Mouse (Mus musculus) G1E (cell line): ENCODE results near the gene Rtbdn. TPM values are rescaled to one million over a fixed set of nuclear protein-coding genes. Genes with fewer than 3 reads are reported as not detected.

Experiments
- ATAC-seq: 2 replicates; pipeline ENCODE4 v1.8.0; 2016; ENCODE audit warnings: mild to moderate bottlenecking; ENCODE audit not compliant: insufficient number of reproducible peaks, poor library complexity, low FRiP score, severe bottlenecking; ENCODE audit errors: extremely low read depth
- DNase-seq: peaks from one replicate; pipeline ENCODE4 v3.0.0; 2012; ENCODE audit warnings: low spot score
- H3K27me3 ChIP-seq: 2 replicates; pipeline ENCODE4 v1.6.1; 2012; ENCODE audit warnings: mild to moderate bottlenecking, low read length, inconsistent platforms; ENCODE audit not compliant: insufficient read depth
- H3K36me3 ChIP-seq: replicated peaks from 2 replicates; pipeline ENCODE3; 2012; ENCODE audit warnings: mild to moderate bottlenecking, inconsistent platforms
- H3K4me1 ChIP-seq: 2 replicates; pipeline ENCODE4 v1.6.1; 2012; ENCODE audit warnings: low read depth, low read length, inconsistent platforms, mixed read lengths; ENCODE audit not compliant: insufficient read depth
- H3K4me3 ChIP-seq: 2 replicates; pipeline ENCODE4 v1.5.1; 2012; ENCODE audit warnings: low read depth, mild to moderate bottlenecking, inconsistent platforms, low read length, moderate library complexity, mixed read lengths
- H3K9me3 ChIP-seq: replicated peaks from 2 replicates; pipeline ENCODE4 v1.6.1; 2012; ENCODE audit warnings: inconsistent platforms
- CTCF ChIP-seq: IDR thresholded peaks from 2 replicates; pipeline ENCODE4 v1.5.1; 2012; ENCODE audit warnings: low read depth, low read length, inconsistent platforms, mixed read lengths
- GATA1 ChIP-seq: IDR thresholded peaks from 2 replicates; pipeline ENCODE4 v1.6.1; 2012; ENCODE audit warnings: borderline replicate concordance, low read length, inconsistent platforms, mixed read lengths
- GATA2 ChIP-seq: IDR thresholded peaks from 2 replicates; pipeline ENCODE4 v1.6.1; 2012; ENCODE audit warnings: low read depth, low read length, inconsistent platforms, borderline replicate concordance
- POLR2AphosphoS5 ChIP-seq: IDR thresholded peaks from 2 replicates; pipeline ENCODE4 v1.6.1; 2012; ENCODE audit warnings: low read depth, low read length, inconsistent platforms; ENCODE audit not compliant: insufficient replicate concordance
- TAL1 ChIP-seq: conservative IDR thresholded peaks from 2 replicates; pipeline ENCODE4 v1.6.1; 2012; ENCODE audit warnings: low read depth, low read length, inconsistent platforms, mixed read lengths
- polyA plus RNA-seq: library from polyadenylated mRNA; stranded (reverse); fragments of >175 nt; gene quantifications from 2 replicates; pipeline ENCODE4 v1.2.3, GENCODE M21; 2012
- total RNA-seq, 2 experiments: library from RNA; stranded (forward) in 1 of 2; stranded (reverse) in 1 of 2; fragments of 200-1000 nt in 1 of 2; fragments of >200 nt in 1 of 2; fragmentation: Nextera tagmentation in 1 of 2; gene quantifications; 2 replicates each; pipeline ENCODE4 v1.2.3; 2014 to 2017

Rtbdn gene
- total and polyA plus RNA-seq, 3 experiments: 0.11 TPM; not detected in 2

GRCm38 (mm10) chr8:84966603-84967002 lies 19.8 kb downstream of the Rtbdn start:
- no peak for ATAC-seq
- no peak for DNase-seq

DNA sequence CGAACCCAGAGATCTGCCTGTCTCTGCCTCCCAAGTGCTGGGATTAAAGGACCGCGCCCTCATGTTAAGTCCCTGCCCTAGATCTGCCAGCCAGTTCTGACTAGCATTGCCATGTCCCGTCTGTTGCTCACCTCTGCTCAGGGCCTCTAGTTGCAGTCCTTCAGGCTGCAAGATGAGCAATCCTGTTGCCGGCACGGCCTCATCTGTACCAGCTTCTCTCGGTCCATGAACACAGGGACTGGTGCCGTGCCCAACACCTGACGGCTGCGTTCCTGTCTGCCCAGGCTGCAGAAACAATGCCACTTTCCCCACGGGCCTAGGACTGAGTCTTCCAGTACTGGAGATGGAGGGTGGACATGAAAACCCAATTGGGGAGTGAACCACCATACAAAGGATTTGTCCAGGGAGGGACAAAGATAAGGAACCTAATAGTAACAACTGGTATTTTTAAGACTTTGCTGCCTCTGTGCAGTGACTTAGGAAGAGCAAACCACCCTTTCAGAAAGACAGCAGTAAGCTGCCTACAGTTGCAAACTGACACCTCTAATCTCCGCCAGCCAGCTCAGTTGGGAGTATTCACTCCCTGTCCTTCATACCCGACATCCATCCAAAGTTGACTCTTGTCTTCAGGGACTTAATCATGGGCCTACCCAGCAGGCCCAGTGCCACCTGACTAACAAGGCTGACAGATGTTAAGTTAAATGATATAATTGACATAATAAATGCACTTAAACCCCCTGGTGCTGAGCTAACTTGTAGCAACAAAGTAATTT lies 20.9 kb downstream of the Rtbdn start:
- ATAC-seq: no peak
- TF ChIP-seq TAL1: peak; percentile 59
- TF ChIP-seq POLR2AphosphoS5: no peak
- H3K4me1 ChIP-seq: peaks cover 76% of the 10 kb centered on the region
- DNase-seq: no peak
- H3K36me3 ChIP-seq: peaks cover 55% of the 10 kb centered on the region
- peak overlapping the region; percentile 68; the same call in 1 of the 2 replicates for H3K4me3 ChIP-seq
- no peaks in the 10 kb centered on the region for H3K27me3 ChIP-seq
- H3K9me3 ChIP-seq: no peaks in the 10 kb centered on the region

More at GRCm38 (mm10) chr8:84966603-84967002, 19.8 kb downstream of the Rtbdn start:
- H3K9me3 ChIP-seq: no peaks in the 10 kb centered on the region
- H3K36me3 ChIP-seq: peaks cover 55% of the 10 kb centered on the region
- peak overlapping the region; percentile 59; the same call in 1 of the 2 replicates for H3K4me3 ChIP-seq
- TF ChIP-seq GATA1: no peak
- TF ChIP-seq CTCF: no peak
- no peak for TF ChIP-seq GATA2
- TF ChIP-seq TAL1: no peak
- TF ChIP-seq POLR2AphosphoS5: no peak
- H3K4me1 ChIP-seq: peaks cover 73% of the 10 kb centered on the region
- H3K27me3 ChIP-seq: no peaks in the 10 kb centered on the region

- ATAC-seq (no peak), DNase-seq (no peak)
- Histone ChIP-seq H3K27me3 (no peaks in the 10 kb centered on the region), H3K4me1 (peaks cover 81% of the 10 kb centered on the region), H3K4me3 (peak overlapping the region; percentile 78), H3K9me3 (no peaks in the 10 kb centered on the region), H3K36me3 (peaks cover 59% of the 10 kb centered on the region)
- TF ChIP-seq TAL1 (no peak), POLR2AphosphoS5 (no peak), GATA2 (no peak), CTCF (no peak), GATA1 (no peak)
Observed at GRCm38 (mm10) chr8:84968650-84969049, 21.9 kb downstream of the Rtbdn start.

- TF ChIP-seq GATA1: no peak
- TF ChIP-seq CTCF: no peak
- no peak for TF ChIP-seq TAL1
- TF ChIP-seq GATA2: no peak
- no peak for TF ChIP-seq POLR2AphosphoS5
- H3K36me3 ChIP-seq: peaks cover 54% of the 10 kb centered on the region
- no peaks in the 10 kb centered on the region for H3K27me3 ChIP-seq
- DNase-seq (no peak), ATAC-seq (no peak)
- H3K4me1 ChIP-seq: peaks cover 86% of the 10 kb centered on the region
- no peaks in the 10 kb centered on the region for H3K9me3 ChIP-seq
- peak within 1 kb of the TSS; percentile 78 for H3K4me3 ChIP-seq
Observed at GRCm38 (mm10) chr8:84969241-84970134, 22.7 kb downstream of the Rtbdn start, which contains the start of the genes Gm49661, Prdx2 and Rnaseh2a. Gm49661 (minus strand) TSS chr8:84969433. Prdx2 (plus strand) TSS chr8:84969587. Rnaseh2a (minus strand) TSS chr8:84969767.

DNA sequence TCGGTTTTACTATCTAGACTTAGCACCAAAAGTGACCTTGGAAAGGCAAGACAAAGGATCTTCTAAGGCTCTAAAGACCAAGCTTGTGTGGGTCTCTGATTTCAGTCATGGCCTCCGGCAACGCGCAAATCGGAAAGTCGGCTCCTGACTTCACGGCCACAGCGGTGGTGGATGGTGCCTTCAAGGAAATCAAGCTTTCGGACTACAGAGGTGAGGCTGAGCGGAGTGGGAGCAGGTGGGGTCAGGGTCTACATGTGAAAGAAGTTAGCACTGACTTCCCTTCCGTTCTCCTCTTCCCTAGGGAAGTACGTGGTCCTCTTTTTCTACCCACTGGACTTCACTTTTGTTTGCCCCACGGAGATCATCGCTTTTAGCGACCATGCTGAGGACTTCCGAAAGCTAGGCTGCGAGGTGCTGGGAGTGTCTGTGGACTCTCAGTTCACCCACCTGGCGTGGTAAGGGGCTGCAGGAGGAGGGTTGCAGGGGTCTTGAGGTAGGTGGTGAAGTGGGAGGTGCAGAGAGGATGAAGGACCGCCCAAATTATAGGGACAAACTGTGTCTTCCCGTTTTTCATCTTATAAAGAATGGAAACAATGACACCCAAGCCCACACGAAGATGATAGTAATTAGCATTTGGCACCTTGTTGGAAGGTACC lies 23.5 kb downstream of the Rtbdn start:
- no peak for DNase-seq
- no peaks in the 10 kb centered on the region for H3K27me3 ChIP-seq
- peaks cover 49% of the 10 kb centered on the region for H3K36me3 ChIP-seq
- H3K9me3 ChIP-seq: no peaks in the 10 kb centered on the region
- no peak for ATAC-seq
- peak overlapping the region; percentile 78 for H3K4me3 ChIP-seq
- H3K4me1 ChIP-seq: peaks cover 87% of the 10 kb centered on the region
- TF ChIP-seq POLR2AphosphoS5 (peak; percentile 8; the same call in 1 of the 2 replicates), TAL1 (no peak)

GRCm38 (mm10) chr8:84970913-84971312 lies 24.1 kb downstream of the Rtbdn start:
- Histone ChIP-seq H3K9me3 (no peaks in the 10 kb centered on the region), H3K27me3 (no peaks in the 10 kb centered on the region), H3K4me3 (peak overlapping the region; percentile 78), H3K36me3 (peaks cover 49% of the 10 kb centered on the region), H3K4me1 (peaks cover 89% of the 10 kb centered on the region)
- peak; percentile 79 for DNase-seq
- TF ChIP-seq TAL1 (peak; percentile 86), POLR2AphosphoS5 (no peak)
- peak; percentile 72 for ATAC-seq
